Mouse (Mus musculus) liver, embryonic 14.5 days (tissue): ENCODE measurements around the gene Trim17.

ENCODE experiments used
- CTCF ChIP-seq: IDR thresholded peaks from 2 replicates; pipeline ENCODE4 v1.5.1; 2016; ENCODE audit warnings: antibody characterized with exemption, low read depth, control low read depth
- EP300 ChIP-seq: IDR thresholded peaks from 2 replicates; pipeline ENCODE4 v1.6.1; 2016; ENCODE audit warnings: antibody characterized with exemption, low read depth

GRCm38 (mm10) chr11:58929641-58930040 lies 24.8 kb upstream of the Trim17 start:
- no peak for TF ChIP-seq EP300
- no peak for TF ChIP-seq CTCF
